Mouse (Mus musculus): ENCODE data around the gene Ptprh. TPM values are rescaled to one million over a fixed set of nuclear protein-coding genes. Genes with fewer than 3 reads are reported as not detected.

Ptprh gene
- total RNA-seq, 2 experiments from 2014 or later = 1.1 TPM

GRCm38 (mm10) chr7:4524212-4524922, 79.5 kb downstream of the Ptprh start, which contains the start of gene Tnni3:
TSS of gene Tnni3 (minus strand) at chr7:4524229.
- peak in 1 of 2 experiments; percentile 58 for DNase-seq (ENCODE audit: low spot score in 2 of 2)

- DNase-seq (ENCODE audit: low spot score in 2 of 2) = no peak
Observed at GRCm38 (mm10) chr7:4523205-4524130, 80.4 kb downstream of the Ptprh start.

DNA sequence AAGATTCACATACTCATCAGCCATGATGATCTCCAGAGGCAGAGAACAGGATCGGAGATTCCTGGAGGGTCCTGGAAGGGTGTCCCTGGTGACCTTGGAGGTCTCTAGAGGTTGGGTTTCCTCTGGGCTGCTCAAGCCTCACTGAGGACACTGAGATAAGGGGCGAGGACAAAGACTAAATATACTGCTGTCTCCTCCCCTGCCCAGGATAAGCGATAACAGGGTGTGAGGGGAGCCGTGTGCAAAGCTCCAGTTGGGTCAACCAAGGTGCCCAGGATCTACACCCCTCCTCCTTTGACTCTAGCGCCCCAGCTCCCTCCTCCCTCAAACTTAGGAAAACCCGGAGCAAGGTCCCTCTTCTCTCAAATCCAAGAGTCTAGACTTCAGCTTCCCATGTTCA, 81.5 kb downstream of the Ptprh start:
- DNase-seq (ENCODE audit: low spot score in 2 of 2) = no peak

DNA sequence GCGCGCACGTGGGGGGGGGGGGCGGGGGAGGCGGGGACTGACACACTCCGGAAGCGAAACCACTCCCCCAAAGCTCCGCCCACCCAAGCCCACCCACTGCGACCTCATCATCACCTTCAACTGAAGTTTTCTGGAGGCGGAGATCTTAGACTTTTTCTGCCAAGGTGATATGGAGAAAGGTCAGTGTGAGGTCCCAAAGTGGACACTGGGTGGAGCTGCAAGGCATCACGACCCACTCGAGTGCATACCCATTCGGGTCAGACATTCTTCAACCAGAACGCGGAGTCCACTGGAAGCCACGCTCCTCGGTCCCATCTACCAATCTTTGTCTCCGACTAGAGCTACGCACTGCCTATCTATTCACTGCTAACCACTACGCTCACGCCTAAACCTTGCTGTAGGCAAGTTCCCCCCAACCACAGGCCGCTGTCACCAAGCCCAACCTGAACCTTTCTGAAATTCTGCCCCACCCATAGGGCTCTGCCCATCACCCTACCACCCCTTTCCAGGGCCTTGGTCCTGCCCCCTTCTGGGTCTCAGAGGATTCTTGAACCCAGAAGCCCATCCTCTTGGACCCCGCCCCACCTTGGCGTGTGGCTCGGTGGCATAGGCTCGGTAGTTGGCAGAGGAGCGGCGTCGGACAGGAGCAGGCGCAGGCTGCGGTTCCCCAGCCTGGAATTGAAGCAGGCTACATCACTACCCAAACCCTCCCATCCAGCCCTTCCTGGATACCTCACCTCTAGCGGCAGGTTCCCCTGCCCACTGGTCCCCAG, 82.4 kb downstream of the Ptprh start:
- DNase-seq (ENCODE audit: low spot score in 2 of 2) = no peak

DNA sequence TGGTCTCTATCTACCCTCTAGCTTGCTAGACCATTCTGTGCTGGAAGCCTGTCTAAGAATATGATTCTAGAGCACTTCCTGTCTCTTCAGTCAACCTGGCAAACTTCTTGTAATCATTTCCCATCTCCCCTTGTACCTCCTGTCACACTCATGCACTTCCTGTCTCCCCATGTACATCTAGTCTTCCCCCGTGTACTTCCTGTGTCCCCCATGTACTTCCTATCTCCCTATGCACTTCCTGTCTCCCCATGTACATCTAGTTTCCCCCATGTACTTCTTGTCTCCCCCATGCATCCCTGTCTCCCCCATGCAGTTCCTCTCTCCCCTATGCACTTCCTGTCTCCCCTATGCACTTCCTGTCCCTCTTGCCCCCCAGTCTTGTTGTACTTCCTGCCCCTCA, 85.4 kb downstream of the Ptprh start:
- no peak for DNase-seq (ENCODE audit: low spot score in 2 of 2)

GRCm38 (mm10) chr7:4516332-4517050, 87.3 kb downstream of the Ptprh start, which contains the start of gene Tnnt1:
TSS of gene Tnnt1 (minus strand) at chr7:4516382.
- no peak for DNase-seq (ENCODE audit: low spot score in 2 of 2)

DNA sequence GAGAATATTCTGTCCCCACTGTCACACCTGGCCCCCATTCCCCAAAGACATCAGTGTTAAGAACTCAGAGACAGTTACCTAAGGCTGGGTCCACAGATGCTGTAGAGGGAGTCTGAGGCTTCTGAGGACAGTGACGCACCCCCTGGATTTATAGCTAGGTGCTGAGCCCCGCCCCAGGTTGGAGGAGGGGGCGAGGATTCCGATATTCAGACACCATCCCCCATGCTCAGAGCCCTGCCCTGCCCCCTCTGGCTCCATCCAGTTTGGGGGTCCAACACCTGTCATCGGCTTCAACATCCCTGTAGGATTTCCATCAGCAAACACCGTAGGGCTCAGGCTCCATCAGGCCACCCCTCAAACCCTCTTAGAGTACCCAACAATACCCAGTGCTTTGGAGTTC, 88.0 kb downstream of the Ptprh start:
- DNase-seq (ENCODE audit: low spot score in 2 of 2) = no peak

DNA sequence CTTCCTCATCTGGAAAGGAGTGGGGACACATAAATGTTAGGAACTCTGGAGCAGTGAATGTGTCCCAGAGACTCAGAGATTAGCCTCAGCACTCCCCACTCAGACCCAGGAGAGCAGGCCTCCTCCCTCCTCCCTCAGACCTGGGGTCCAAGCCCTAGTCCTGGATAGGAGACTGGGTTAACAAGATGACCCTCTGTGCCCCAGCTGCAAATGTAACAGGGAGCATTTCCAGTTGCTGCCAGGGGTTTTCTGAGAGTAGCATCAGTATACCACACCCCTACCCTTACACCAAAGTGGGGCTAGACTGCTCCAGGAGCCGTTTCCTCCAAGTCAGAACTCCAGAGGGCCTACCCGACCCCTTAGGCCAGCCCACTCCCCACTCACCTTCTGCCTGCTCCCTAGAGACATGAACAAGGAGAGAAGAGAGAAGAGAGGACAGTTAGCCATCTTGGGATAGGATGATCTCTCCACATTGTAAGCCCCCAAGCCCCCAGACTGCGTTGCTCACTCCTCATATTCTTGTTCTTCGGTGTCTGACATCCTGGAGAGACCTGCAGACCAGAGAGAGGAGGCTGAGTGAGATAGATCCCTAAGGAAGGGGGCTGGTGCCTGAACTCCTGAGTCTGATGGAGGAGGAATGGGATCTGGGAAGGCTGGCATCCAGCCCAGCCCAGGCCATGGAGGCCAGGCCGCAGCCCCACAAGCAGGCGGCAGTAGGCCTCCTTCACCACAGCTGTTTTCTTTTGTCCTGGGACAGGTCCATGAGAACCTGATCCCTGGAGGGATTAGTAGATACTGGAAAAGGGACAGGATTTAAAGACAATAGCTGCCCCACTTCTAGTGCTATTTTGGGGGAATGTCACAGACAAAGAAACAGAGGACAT, 89.8 kb downstream of the Ptprh start:
- no peak for DNase-seq (ENCODE audit: low spot score in 2 of 2)

DNA sequence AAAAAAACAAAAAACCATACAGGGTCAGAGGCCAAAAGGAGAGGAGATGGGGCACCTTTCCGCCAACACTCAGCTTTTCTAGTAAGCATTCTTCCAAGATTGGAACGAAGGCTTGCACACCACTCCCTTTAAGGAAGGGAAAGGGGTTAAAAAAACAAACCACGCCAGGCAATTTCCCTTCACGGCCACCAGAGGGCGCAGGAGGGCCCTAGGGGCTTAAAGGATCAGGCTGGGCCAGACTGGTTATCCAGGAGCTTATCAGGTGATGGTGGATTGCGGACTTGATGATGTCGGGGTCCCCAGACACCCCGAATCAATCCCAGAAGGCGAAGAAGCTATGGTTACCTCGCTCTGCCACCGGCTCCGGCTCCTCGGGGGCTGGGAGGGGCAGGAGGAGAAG, 90.6 kb downstream of the Ptprh start:
- DNase-seq (ENCODE audit: low spot score in 2 of 2) = peak in 1 of 2 experiments; percentile 49

GRCm38 (mm10) chr7:4511489-4512224, 92.2 kb downstream of the Ptprh start:
- DNase-seq (ENCODE audit: low spot score in 2 of 2) = no peak

DNA sequence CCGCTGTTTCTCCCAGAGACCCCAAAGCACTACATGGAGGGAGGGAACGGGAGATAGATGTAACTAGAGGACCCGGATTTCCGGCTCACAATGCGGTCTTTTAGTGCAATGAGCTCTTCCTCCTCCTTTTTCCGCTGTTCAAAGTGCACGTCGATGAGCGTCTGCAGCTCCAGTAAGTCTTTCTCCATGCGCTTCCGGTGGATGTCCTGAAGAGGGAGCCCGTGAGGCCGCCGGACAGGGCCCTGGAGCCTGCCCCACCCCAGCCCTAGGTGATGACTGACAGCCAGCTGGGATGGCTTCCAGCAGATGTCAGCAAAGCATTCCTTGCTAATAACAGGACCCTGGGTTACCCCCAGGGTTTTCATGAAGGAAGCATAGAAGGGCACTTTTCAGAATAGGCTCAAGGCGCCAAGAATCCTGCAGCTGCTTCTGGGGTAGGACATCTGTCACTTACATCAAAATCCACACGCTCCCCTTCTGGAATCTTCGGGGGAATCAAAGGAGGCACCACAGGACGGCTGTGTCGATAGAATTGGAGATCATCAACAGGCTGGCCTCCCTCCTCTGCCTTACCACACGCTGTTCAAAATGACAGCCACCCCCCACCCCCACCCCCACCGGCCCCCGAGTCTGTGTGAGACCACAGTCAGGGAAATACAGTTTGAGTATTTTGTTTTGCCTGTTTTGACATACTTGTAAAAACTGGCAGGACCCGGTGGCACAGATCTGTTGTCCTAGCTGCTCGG, 93.8 kb downstream of the Ptprh start:
- peak; percentile 54 to 63 for DNase-seq (ENCODE audit: low spot score in 2 of 2)

GRCm38 (mm10) chr7:4508739-4509116, 95.1 kb downstream of the Ptprh start:
- DNase-seq (ENCODE audit: low spot score in 2 of 2) = no peak

GRCm38 (mm10) chr7:4508062-4508738, 95.6 kb downstream of the Ptprh start:
- DNase-seq (ENCODE audit: low spot score in 2 of 2) = no peak

DNA sequence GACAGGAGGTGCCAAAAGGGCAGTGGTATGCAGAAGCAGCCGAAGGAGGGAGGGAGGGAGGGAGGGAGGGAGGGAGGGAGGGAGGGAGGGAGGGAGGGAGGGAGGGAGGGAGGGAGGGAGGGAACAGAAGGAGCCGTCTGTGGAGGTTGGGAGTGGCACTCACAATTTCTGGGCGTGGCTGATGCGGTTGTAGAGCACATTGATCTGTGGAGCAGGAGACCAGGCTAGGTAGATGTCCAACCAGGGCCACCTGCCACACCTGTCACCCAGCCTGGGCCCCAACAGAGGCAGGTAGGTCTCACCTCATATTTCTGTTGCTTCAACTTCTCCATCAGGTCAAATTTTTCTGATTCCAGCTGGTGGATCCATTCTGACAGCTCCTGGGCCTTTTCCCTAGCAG, 96.6 kb downstream of the Ptprh start:
- no peak for DNase-seq (ENCODE audit: low spot score in 2 of 2)

DNA sequence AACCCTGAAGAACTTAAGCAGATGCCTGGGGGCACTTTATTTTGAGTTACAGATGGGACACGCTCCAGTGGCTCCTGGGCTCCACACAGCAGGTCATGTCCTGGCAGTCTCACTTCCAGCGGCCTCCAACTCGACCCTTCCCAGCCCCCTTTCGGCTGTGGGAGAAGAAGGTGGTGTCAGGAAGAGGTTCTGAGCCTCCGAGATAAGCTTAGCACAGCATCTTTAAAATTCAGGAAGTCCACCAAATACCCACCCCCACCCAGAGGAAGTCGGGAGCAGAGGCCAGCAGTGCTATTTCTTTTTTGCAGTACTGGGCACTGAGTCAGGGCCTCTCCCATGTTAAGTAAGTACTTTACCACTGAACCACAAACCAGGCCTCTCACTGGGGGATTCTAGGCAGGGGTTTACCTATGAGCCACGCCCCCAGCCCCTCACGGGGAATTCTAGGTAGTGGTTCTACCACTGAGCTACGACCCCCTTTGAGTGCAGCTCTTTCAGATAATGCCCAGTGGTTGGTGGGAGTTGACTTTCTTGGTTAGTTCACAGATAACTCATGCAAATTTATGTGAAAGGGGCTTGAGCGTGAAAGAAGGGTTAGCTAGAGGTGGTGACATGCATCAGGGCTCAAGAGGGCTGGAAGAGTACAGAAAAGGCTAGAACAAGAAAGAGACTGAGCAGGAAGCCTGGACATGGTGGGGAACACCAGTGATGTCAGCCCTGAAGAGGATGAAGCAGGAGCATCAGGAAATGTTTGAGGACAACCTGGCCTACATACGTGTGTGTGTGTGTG, 99.0 kb downstream of the Ptprh start:
- no peak for DNase-seq (ENCODE audit: low spot score in 2 of 2)

- DNase-seq (ENCODE audit: low spot score in 2 of 2) = no peak
Observed at GRCm38 (mm10) chr7:4503858-4504257, 100.0 kb downstream of the Ptprh start.

- DNase-seq (ENCODE audit: low spot score in 2 of 2) = no peak
Observed at GRCm38 (mm10) chr7:4503100-4503499, 100.7 kb downstream of the Ptprh start.
